Mouse (Mus musculus): ENCODE data around the gene Sidt1.

DNA sequence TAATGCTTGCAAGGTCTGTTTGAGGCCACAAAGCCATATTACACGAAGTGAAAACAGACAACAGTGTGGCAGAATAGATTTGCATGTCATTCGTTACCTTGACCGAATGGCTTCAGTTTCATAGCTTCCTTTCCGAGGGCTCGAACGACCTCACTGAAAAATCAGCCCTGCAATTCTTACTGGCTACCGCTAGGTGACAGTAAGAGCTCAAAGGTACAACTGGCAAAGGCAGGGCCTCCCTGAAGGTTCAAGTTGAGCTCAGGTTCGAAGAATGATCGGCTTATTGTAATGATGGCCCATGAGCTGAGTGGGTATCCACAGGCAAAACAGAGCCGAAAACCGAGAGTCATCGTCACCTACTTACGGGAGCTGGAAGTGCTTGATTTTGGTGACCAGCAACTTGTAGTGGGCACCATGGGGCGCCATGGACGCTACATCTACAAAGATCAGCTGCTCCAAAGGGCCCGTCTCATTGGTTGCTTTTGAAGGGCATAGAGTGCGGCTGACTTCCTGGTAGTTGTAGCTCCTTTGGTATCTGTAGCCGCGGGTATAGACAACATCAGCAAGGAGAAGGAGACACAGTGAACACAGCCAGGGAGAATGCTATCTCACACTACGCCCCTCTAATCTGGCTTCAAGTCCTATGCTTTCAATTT, 33.4 kb downstream of the Sidt1 start:
- TF ChIP-seq EP300 (IDR thresholded peaks at IDR 0.05; ENCODE audit: low read depth): no peak
- TF ChIP-seq CTCF (IDR thresholded peaks at IDR 0.05; ENCODE audit: low read depth): peak; percentile 50
